Mouse (Mus musculus) spleen, adult 12 weeks (tissue): Measurements from ENCODE around the gene Drc1.

Source experiments
- DNase-seq: peaks from one replicate; pipeline ENCODE4 v3.0.0; 2022; ENCODE audit warnings: low spot score

The Drc1 gene

GRCm38 (mm10) chr5:30415876-30416275 is 134.7 kb downstream of the Drc1 start:
- DNase-seq = no peak
